In the genomic region with DNA sequence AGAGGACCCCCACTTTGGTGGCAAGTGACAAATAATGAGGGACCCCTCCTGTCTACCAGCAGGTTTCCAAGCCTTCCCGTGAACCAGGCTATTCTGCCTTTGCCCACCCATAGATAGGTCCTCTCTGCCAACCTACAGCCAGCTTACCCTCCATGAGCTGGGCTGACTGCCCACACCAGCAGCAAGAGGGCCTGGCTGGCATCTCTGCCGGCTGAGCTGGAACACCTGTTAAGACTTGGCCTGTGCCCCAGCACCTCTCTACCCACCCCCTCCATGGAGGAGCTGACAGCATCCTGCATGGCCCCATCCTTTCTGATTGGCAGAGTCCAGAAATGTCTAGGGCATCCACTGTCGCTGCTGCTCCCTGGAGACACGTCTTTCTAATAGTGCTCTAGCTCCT, we compare ENCODE assay signal across 19 mouse cellular contexts.
DNase-seq lines count a peak whose midpoint lies in the region; ATAC-seq and TF ChIP-seq lines count a peak whose summit lies in the region.
"Had no signal": no experiment of that assay in that cellular context is flagged by ENCODE, and none has a peak within 500 bp of the region (broad histone marks: within the 10 kb centered on the region; RNA-seq: fewer than 3 reads in every experiment).

No protein-coding gene starts in this region.

- H3K4me1 ChIP-seq in hindbrain, postnatal 0 days (ENCODE audit: insufficient read depth, low read length) = peaks cover 8% of the 10 kb centered on the region; the same call in 1 of the 2 replicates
- H3K4me1 ChIP-seq in hindbrain, embryonic 10.5 days (replicated peaks) = peaks cover 7% of the 10 kb centered on the region
- H3K4me1 ChIP-seq in neural tube, embryonic 15.5 days = peaks cover 30% of the 10 kb centered on the region

- H3K4me2 ChIP-seq in hindbrain, postnatal 0 days (ENCODE audit: low read depth, low read length) = no peak overlapping the region
- no peak overlapping the region for H3K4me2 ChIP-seq in neural tube, embryonic 15.5 days
- H3K4me2 ChIP-seq: lung, embryonic 15.5 days; neural tube, embryonic 12.5 days had no signal

- WGBS in hindbrain, postnatal 0 days = 35% methylated on average over 4 of the region's 4 CpGs
- 77% methylated on average over 4 of the region's 4 CpGs for WGBS in hindbrain, embryonic 10.5 days
- WGBS in neural tube, embryonic 15.5 days = 70% methylated on average over 4 of the region's 4 CpGs

- no peaks in the 10 kb centered on the region for H3K27me3 ChIP-seq in hindbrain, postnatal 0 days (ENCODE audit: insufficient read depth, low read length)
- peaks cover 3% of the 10 kb centered on the region; the same call in 1 of the 2 replicates for H3K27me3 ChIP-seq in hindbrain, embryonic 10.5 days (ENCODE audit: insufficient read depth, poor library complexity, severe bottlenecking)
- H3K27me3 ChIP-seq in neural tube, embryonic 15.5 days (replicated peaks) = no peaks in the 10 kb centered on the region

- no peaks in the 10 kb centered on the region for H3K36me3 ChIP-seq in hindbrain, postnatal 0 days (ENCODE audit: insufficient read depth, low read length)
- H3K36me3 ChIP-seq in hindbrain, embryonic 10.5 days = no peaks in the 10 kb centered on the region
- H3K36me3 ChIP-seq in neural tube, embryonic 15.5 days = no peaks in the 10 kb centered on the region
- H3K36me3 ChIP-seq: forebrain, embryonic 10.5 days; lung, embryonic 15.5 days; midbrain, embryonic 10.5 days; neural tube, embryonic 12.5 days had no signal

- peak; percentile 9; the same call in 1 of the 2 replicates for TF ChIP-seq CTCF in hindbrain, postnatal 0 days (IDR thresholded peaks at IDR 0.05; ENCODE audit: low read depth)

- no peaks in the 10 kb centered on the region for H3K9me3 ChIP-seq in hindbrain, postnatal 0 days (ENCODE audit: low read length)
- no peaks in the 10 kb centered on the region for H3K9me3 ChIP-seq in hindbrain, embryonic 10.5 days
- H3K9me3 ChIP-seq in neural tube, embryonic 15.5 days (replicated peaks) = no peaks in the 10 kb centered on the region
- H3K9me3 ChIP-seq: forebrain, embryonic 10.5 days; lung, embryonic 15.5 days; midbrain, embryonic 10.5 days; neural tube, embryonic 12.5 days had no signal

- no peak overlapping the region for H3K9ac ChIP-seq in hindbrain, postnatal 0 days (replicated peaks; ENCODE audit: low read length)
- H3K9ac ChIP-seq in neural tube, embryonic 15.5 days (replicated peaks) = no peak overlapping the region
- H3K9ac ChIP-seq: liver, embryonic 14.5 days; lung, embryonic 15.5 days; neural tube, embryonic 12.5 days had no signal

- peak; percentile 67 for ATAC-seq in hindbrain, postnatal 0 days
- ATAC-seq in neural tube, embryonic 15.5 days (ENCODE audit: low FRiP score) = no peak
- ATAC-seq: intestine, embryonic 16.5 days had no signal

- no peak overlapping the region for H3K27ac ChIP-seq in hindbrain, postnatal 0 days
- H3K27ac ChIP-seq in hindbrain, embryonic 10.5 days = no peak overlapping the region
- H3K27ac ChIP-seq in neural tube, embryonic 15.5 days (replicated peaks) = peak overlapping the region; percentile 56
- H3K27ac ChIP-seq: forebrain, embryonic 10.5 days; liver, embryonic 14.5 days; lung, embryonic 15.5 days; midbrain, embryonic 10.5 days; neural tube, embryonic 12.5 days had no signal

- no peak overlapping the region for H3K4me3 ChIP-seq in hindbrain, postnatal 0 days (ENCODE audit: low read length)
- no peak overlapping the region for H3K4me3 ChIP-seq in hindbrain, embryonic 10.5 days
- H3K4me3 ChIP-seq in neural tube, embryonic 15.5 days (replicated peaks) = no peak overlapping the region
- H3K4me3 ChIP-seq: forebrain, embryonic 10.5 days; lung, embryonic 15.5 days; midbrain, embryonic 10.5 days; neural tube, embryonic 12.5 days had no signal

- peak; percentile 64 for DNase-seq in hindbrain, postnatal 0 days (ENCODE audit: low spot score)
- DNase-seq in hindbrain, embryonic 10.5 days (ENCODE audit: low spot score) = no peak
- peak; percentile 38 to 43 for DNase-seq in cerebellum, adult 18-20 months
- peak; percentile 61 for DNase-seq in cerebellum, adult 9-11 months
- DNase-seq in heart, postnatal 4 days = no peak
- DNase-seq in kidney, postnatal 36 days = no peak
- DNase-seq: gastrocnemius, postnatal 14 days; heart, adult 18-20 months; heart, postnatal 36 days; lung, postnatal 4 days; right cerebral cortex, postnatal 25 days; thymus, adult 2 months had no signal

Comparison
In these comparisons a context has a peak if more than half of its experiments do, and no peak if none do; other contexts are left out.
1. DNase-seq: peak in hindbrain, postnatal 0 days (single experiment), cerebellum, adult 18-20 months (2 of 2) and cerebellum, adult 9-11 months (single experiment); none in hindbrain, embryonic 10.5 days (single experiment), heart, postnatal 4 days (single experiment) and kidney, postnatal 36 days (0 of 2).